Mouse (Mus musculus): ENCODE results near the gene Mef2c. TPM values are rescaled to one million over a fixed set of nuclear protein-coding genes. Genes with fewer than 3 reads are reported as not detected.
A peak's percentile ranks its signal among the peaks of the same experiment; 100 is the strongest.

Mef2c gene
- polyA plus RNA-seq, 1 experiment from 2014 or later, result 41.3 TPM

DNA sequence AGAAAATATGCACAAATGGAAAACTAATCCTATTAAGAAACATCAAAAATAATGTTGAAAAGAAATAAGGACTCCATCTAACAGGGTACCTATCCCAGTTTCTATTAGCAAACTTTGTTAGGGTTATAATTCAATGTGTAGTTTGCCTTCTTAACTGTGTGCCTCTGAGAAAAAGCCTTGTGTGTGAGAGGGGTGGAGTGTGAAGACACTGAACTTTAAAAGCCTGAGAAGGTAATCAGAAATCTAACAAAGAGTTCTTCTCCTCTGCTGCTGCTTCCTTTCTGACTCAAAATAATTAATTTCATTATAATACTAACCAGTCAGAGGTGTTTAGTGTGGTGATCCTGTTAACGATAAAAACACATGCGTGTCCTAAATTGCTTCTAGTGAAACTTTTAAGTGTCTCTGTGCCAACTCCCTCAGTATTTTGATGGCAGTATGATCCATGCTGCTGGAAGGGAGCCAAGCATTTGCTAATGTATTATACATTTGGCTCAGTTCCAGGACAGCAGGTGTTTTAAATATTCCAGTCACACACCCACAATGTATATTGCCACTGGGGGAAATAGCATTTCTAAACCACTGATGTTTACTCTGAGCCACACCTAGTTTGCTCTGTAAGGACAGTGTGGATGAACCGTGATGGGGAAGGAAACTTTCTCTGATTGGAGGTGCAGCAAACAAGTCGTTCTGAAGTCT is 104.2 kb downstream of the Mef2c start:
- Histone ChIP-seq H3K27ac (ENCODE audit: low read length) (no peak overlapping the region), H3K9ac (ENCODE audit: low read depth, low read length) (no peak overlapping the region), H3K4me1 (ENCODE audit: control insufficient read depth, insufficient read depth, low read length) (peaks cover 15% of the 10 kb centered on the region), H3K9me3 (replicated peaks; ENCODE audit: control insufficient read depth, low read length, poor library complexity, severe bottlenecking) (no peaks in the 10 kb centered on the region), H3K36me3 (ENCODE audit: control insufficient read depth, insufficient read depth, low read length) (no peaks in the 10 kb centered on the region), H3K27me3 (ENCODE audit: control insufficient read depth, insufficient read depth, low read depth, low read length) (no peaks in the 10 kb centered on the region), H3K4me2 (ENCODE audit: low read length) (no peak overlapping the region), H3K4me3 (ENCODE audit: low read depth, low read length) (no peak overlapping the region)
- ATAC-seq, result peak; percentile 43; the same call in 1 of the 2 replicates
- WGBS, result 36% methylated on average over 4 of the region's 4 CpGs

DNA sequence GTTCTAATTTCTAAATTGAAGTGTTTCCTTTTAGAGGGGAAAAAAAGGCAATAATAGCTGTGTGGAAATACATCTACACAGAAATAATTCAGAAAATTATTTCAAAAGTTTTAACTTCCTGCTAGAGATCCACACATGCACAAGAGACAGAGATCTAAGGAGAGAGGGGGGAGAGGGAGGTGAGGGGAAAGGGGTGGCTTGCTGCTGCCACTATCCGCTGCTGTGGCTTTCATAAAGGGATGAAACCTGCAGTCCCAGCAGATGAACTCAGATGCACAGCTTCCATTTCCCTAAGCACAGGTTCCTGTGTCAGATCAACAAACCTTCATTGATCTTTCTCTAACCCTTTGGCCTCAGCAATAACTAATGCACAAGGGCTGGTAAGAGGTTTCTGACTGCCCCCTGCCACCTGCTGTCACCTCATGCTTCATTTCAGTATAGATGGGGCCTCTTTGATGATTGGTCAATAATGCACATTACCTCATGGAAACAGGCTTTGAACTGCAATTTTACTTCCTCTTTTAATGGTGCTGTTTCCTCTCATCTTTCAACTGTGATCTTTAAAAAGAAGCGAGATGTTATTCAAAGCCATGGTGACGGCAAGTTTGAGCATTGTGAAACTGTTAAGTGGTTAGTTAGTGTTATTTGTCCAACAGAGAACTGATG is 105.2 kb downstream of the Mef2c start:
- H3K27ac ChIP-seq (ENCODE audit: low read length), result no peak overlapping the region
- no peak overlapping the region for H3K9ac ChIP-seq (ENCODE audit: low read depth, low read length)
- 55% methylated on average over 3 of the region's 3 CpGs for WGBS
- no peaks in the 10 kb centered on the region for H3K9me3 ChIP-seq (replicated peaks; ENCODE audit: control insufficient read depth, low read length, poor library complexity, severe bottlenecking)
- no peaks in the 10 kb centered on the region for H3K36me3 ChIP-seq (ENCODE audit: control insufficient read depth, insufficient read depth, low read length)
- no peaks in the 10 kb centered on the region for H3K27me3 ChIP-seq (ENCODE audit: control insufficient read depth, insufficient read depth, low read depth, low read length)
- ATAC-seq, result no peak
- H3K4me3 ChIP-seq (ENCODE audit: low read depth, low read length), result no peak overlapping the region
- no peak overlapping the region for H3K4me2 ChIP-seq (ENCODE audit: low read length)
- peaks cover 13% of the 10 kb centered on the region for H3K4me1 ChIP-seq (ENCODE audit: control insufficient read depth, insufficient read depth, low read length)

DNA sequence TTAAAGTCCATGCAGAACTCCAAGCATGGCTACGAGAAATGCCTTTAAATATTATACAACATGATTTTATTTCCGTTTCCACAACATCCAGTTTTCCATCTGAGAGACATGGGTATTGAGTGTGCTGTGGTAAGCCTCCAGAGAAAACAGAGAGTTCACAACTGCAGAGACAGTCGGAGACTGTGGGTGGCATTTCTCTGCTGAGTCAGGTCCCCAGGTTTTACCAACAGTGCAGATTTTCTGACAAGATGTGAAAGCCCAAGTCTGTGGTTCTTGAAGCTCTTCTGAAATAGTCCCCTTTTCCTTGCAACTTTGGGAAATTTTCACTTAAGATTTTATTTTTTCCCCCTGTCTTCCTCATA is 105.7 kb downstream of the Mef2c start:
- Histone ChIP-seq H3K27ac (ENCODE audit: low read length) (no peak overlapping the region), H3K9ac (ENCODE audit: low read depth, low read length) (no peak overlapping the region), H3K36me3 (ENCODE audit: control insufficient read depth, insufficient read depth, low read length) (no peaks in the 10 kb centered on the region), H3K4me1 (ENCODE audit: control insufficient read depth, insufficient read depth, low read length) (peaks cover 12% of the 10 kb centered on the region), H3K9me3 (replicated peaks; ENCODE audit: control insufficient read depth, low read length, poor library complexity, severe bottlenecking) (no peaks in the 10 kb centered on the region), H3K27me3 (ENCODE audit: control insufficient read depth, insufficient read depth, low read depth, low read length) (no peaks in the 10 kb centered on the region), H3K4me3 (ENCODE audit: low read depth, low read length) (no peak overlapping the region), H3K4me2 (ENCODE audit: low read length) (no peak overlapping the region)
- 82% methylated on average over 3 of the region's 3 CpGs for WGBS
- ATAC-seq, result no peak

DNA sequence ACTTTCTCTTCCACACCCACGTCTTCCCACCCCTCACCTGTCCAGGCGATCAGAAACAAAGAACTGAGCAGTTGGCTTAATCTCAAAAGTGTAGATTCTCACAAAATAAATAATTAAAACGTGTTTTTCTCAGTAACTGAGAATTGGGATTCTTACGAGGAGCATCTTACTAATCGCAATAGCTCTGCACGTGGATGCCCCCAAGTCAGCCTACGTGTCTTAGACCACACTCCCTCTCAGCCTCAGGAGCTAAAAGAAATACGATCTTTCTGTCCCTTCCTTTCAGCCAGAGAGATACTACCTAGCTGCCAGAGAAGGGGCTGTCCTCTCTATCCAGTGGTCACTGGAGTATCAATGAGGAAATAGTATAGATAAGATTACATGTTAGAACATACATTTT is 106.3 kb downstream of the Mef2c start:
- H3K4me1 ChIP-seq (ENCODE audit: control insufficient read depth, insufficient read depth, low read length), result peaks cover 6% of the 10 kb centered on the region; the same call in 1 of the 2 replicates
- H3K9me3 ChIP-seq (replicated peaks; ENCODE audit: control insufficient read depth, low read length, poor library complexity, severe bottlenecking), result no peaks in the 10 kb centered on the region
- no peak overlapping the region for H3K4me2 ChIP-seq (ENCODE audit: low read length)
- no peak for ATAC-seq
- no peak overlapping the region for H3K9ac ChIP-seq (ENCODE audit: low read depth, low read length)
- no peaks in the 10 kb centered on the region for H3K36me3 ChIP-seq (ENCODE audit: control insufficient read depth, insufficient read depth, low read length)
- H3K27me3 ChIP-seq (ENCODE audit: control insufficient read depth, insufficient read depth, low read depth, low read length), result no peaks in the 10 kb centered on the region
- H3K27ac ChIP-seq (ENCODE audit: low read length), result no peak overlapping the region
- no peak overlapping the region for H3K4me3 ChIP-seq (ENCODE audit: low read depth, low read length)
- WGBS, result 87% methylated on average over 8 of the region's 8 CpGs

DNA sequence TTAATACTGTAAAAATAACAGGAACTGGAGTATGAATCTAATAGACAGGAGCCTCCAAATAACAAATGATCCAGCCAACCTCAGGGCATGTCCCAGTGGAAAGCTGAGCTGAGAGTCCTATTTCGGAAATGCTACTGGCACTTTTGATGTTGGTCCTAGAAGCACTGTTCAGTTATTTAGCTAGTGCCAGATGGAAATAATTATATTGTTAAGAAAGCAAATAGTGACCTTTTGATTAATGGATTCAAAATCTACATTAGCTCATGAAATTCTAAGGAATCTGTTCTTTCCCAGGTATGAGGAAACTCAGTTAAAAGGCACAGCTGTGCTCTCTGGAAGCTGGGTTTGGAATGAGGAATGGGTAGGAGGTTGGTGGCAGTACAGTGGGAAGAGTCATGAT is 108.4 kb downstream of the Mef2c start:
- no peaks in the 10 kb centered on the region for H3K9me3 ChIP-seq (replicated peaks; ENCODE audit: control insufficient read depth, low read length, poor library complexity, severe bottlenecking)
- H3K27ac ChIP-seq (ENCODE audit: low read length), result no peak overlapping the region
- no peak overlapping the region for H3K4me3 ChIP-seq (ENCODE audit: low read depth, low read length)
- no peaks in the 10 kb centered on the region for H3K36me3 ChIP-seq (ENCODE audit: control insufficient read depth, insufficient read depth, low read length)
- no peak for ATAC-seq
- no peak overlapping the region for H3K9ac ChIP-seq (ENCODE audit: low read depth, low read length)
- 89% methylated on average over 1 of the region's 1 CpGs for WGBS
- no peak overlapping the region for H3K4me2 ChIP-seq (ENCODE audit: low read length)
- H3K4me1 ChIP-seq (ENCODE audit: control insufficient read depth, insufficient read depth, low read length), result peaks cover 6% of the 10 kb centered on the region; the same call in 1 of the 2 replicates
- H3K27me3 ChIP-seq (ENCODE audit: control insufficient read depth, insufficient read depth, low read depth, low read length), result no peaks in the 10 kb centered on the region

DNA sequence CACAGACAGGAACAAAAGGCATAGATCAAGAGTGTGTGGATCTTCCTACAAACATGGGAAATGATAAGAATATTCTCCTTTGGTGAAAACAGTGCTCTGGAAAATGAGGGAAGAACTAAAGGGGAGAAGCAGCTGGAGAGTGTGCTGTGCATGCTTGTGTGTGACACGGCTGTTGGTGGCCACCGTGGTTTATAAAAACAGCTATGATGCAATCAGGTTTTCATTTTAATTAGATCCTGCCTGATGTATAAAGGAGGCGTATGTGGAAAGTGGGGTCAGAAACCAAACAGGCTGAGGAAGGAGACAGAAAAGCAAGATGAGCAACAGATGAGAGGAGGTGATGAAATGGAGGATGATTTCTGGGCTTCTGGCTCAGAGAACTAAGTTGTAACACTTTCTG is 112.0 kb downstream of the Mef2c start:
- Histone ChIP-seq H3K9me3 (replicated peaks; ENCODE audit: control insufficient read depth, low read length, poor library complexity, severe bottlenecking) (no peaks in the 10 kb centered on the region), H3K27me3 (ENCODE audit: control insufficient read depth, insufficient read depth, low read depth, low read length) (no peaks in the 10 kb centered on the region), H3K4me1 (ENCODE audit: control insufficient read depth, insufficient read depth, low read length) (no peaks in the 10 kb centered on the region), H3K36me3 (ENCODE audit: control insufficient read depth, insufficient read depth, low read length) (no peaks in the 10 kb centered on the region), H3K4me3 (ENCODE audit: low read depth, low read length) (no peak overlapping the region), H3K9ac (ENCODE audit: low read depth, low read length) (no peak overlapping the region), H3K27ac (ENCODE audit: low read length) (no peak overlapping the region), H3K4me2 (ENCODE audit: low read length) (no peak overlapping the region)
- ATAC-seq, result no peak
- 91% methylated on average over 3 of the region's 3 CpGs for WGBS

DNA sequence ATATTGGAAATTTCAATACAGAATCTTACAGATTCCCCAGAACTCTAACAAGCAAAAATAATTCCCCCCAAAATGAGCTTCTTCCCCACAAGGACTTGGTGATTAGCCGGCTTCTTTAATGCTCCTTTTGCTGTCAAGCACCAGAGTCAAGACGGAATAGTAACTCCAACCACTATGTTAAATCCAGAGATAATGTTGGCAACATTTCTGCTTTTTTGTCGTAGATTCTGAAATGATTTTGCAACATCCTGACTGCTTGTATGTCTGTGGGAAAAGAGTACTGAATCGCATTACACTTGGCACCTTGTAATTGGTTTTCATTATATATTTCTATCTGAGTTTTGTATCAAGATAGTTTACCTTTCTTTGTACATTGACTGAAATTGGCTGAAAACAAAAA is 120.8 kb downstream of the Mef2c start:
- Histone ChIP-seq H3K4me3 (ENCODE audit: low read depth, low read length) (no peak overlapping the region), H3K4me2 (ENCODE audit: low read length) (no peak overlapping the region), H3K36me3 (ENCODE audit: control insufficient read depth, insufficient read depth, low read length) (no peaks in the 10 kb centered on the region), H3K9me3 (replicated peaks; ENCODE audit: control insufficient read depth, low read length, poor library complexity, severe bottlenecking) (no peaks in the 10 kb centered on the region), H3K27me3 (ENCODE audit: control insufficient read depth, insufficient read depth, low read depth, low read length) (no peaks in the 10 kb centered on the region), H3K9ac (ENCODE audit: low read depth, low read length) (no peak overlapping the region), H3K4me1 (ENCODE audit: control insufficient read depth, insufficient read depth, low read length) (no peaks in the 10 kb centered on the region), H3K27ac (ENCODE audit: low read length) (no peak overlapping the region)
- ATAC-seq, result no peak
- WGBS, result 88% methylated on average over 4 of the region's 4 CpGs

DNA sequence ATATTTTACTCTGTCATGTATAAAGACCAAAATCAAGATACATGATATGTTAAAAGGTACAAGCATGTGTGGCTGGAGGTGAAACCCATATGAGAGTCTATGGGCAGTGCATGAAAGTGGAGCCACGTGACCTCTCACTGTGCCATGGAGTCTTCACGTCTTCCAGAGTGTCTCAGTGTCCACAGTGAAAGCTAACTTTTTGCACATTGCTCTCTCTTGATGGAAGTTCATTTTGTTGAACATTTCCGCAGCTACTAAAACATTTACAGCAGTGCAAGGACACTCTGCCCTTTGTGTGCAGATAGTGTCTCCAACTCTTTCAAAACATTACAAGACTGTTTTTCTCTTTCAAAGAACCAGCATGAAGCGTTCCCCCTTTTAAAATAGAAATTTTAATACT is 123.6 kb downstream of the Mef2c start:
- Histone ChIP-seq H3K4me2 (ENCODE audit: low read length) (no peak overlapping the region), H3K9ac (ENCODE audit: low read depth, low read length) (no peak overlapping the region), H3K4me1 (ENCODE audit: control insufficient read depth, insufficient read depth, low read length) (no peaks in the 10 kb centered on the region), H3K27ac (ENCODE audit: low read length) (no peak overlapping the region), H3K9me3 (replicated peaks; ENCODE audit: control insufficient read depth, low read length, poor library complexity, severe bottlenecking) (no peaks in the 10 kb centered on the region), H3K4me3 (ENCODE audit: low read depth, low read length) (no peak overlapping the region), H3K36me3 (ENCODE audit: control insufficient read depth, insufficient read depth, low read length) (no peaks in the 10 kb centered on the region), H3K27me3 (ENCODE audit: control insufficient read depth, insufficient read depth, low read depth, low read length) (no peaks in the 10 kb centered on the region)
- WGBS, result 89% methylated on average over 4 of the region's 4 CpGs
- ATAC-seq, result no peak

DNA sequence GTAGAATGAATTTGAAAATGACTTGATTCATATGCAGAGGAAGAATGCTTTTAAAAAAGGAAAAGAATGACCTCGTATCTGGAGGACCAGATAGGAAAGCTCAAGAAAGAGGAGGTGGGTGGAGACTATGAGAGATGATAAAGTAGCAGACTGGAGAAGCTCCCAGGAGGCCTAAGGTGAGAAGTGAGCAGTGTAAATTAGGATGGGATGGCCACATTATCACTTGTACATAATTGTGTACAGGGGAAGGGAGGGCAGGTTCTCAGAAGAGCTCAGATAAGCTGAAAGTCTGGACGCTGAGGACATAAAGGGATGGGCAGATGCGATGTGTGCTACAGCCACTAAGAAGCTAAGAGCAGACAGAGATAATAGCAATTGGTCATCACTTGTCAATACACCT is 124.3 kb downstream of the Mef2c start:
- 84% methylated on average over 3 of the region's 3 CpGs for WGBS
- H3K27me3 ChIP-seq (ENCODE audit: control insufficient read depth, insufficient read depth, low read depth, low read length), result no peaks in the 10 kb centered on the region
- no peak for ATAC-seq
- H3K9ac ChIP-seq (ENCODE audit: low read depth, low read length), result no peak overlapping the region
- H3K4me2 ChIP-seq (ENCODE audit: low read length), result no peak overlapping the region
- H3K4me1 ChIP-seq (ENCODE audit: control insufficient read depth, insufficient read depth, low read length), result no peaks in the 10 kb centered on the region
- no peak overlapping the region for H3K27ac ChIP-seq (ENCODE audit: low read length)
- no peaks in the 10 kb centered on the region for H3K9me3 ChIP-seq (replicated peaks; ENCODE audit: control insufficient read depth, low read length, poor library complexity, severe bottlenecking)
- no peaks in the 10 kb centered on the region for H3K36me3 ChIP-seq (ENCODE audit: control insufficient read depth, insufficient read depth, low read length)
- H3K4me3 ChIP-seq (ENCODE audit: low read depth, low read length), result no peak overlapping the region
